Mouse (Mus musculus) E14TG2a.4 (cell line): Measurements from ENCODE around the gene Rtn4r.

Experiments used
- CTCF ChIP-seq: conservative IDR thresholded peaks from 2 replicates; pipeline ENCODE4 v1.5.1; 2014; ENCODE audit warnings: low read length
- NANOG ChIP-seq: IDR thresholded peaks from 2 replicates; pipeline ENCODE4 v1.6.1; 2014; ENCODE audit warnings: borderline replicate concordance, low read length, mixed read lengths
- POU5F1 ChIP-seq: IDR thresholded peaks from 2 replicates; pipeline ENCODE4 v1.6.1; 2014; ENCODE audit warnings: low read length, borderline replicate concordance

GRCm38 (mm10) chr16:18159778-18160177 is 32.3 kb downstream of the Rtn4r start:
- TF ChIP-seq CTCF (no peak), NANOG (no peak), POU5F1 (no peak)
